Mouse (Mus musculus): ENCODE data around the gene Phip. TPM values are rescaled to one million over a fixed set of nuclear protein-coding genes. Genes with fewer than 3 reads are reported as not detected.
A peak's percentile ranks its signal among the peaks of the same experiment; 100 is the strongest.

The Phip gene
- total and polyA plus RNA-seq, 2 experiments from 2014 or later: 51.0 to 56.9 TPM

DNA sequence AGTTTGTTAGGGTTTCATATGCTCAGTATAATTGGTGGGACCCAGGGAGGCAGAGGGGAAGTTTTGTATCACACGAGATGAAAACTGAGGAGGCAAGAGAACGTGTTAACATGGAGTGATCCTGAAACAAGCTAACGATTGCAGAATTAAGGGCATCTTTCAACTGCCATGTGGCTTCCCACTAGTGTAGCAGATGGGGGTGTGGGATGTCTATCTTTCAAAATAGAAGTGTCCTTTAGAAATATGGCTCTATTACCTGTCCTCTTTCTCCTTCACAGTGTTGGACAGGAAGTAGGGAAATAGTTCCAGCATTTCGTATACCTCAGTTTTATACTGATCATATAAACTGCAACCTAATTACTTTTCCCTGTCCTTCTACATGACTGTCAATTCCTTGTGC is 119.1 kb downstream of the Phip start:
- no peak overlapping the region for H3K4me2 ChIP-seq (ENCODE audit: low read depth, low read length)
- no peaks in the 10 kb centered on the region for H3K27me3 ChIP-seq (ENCODE audit: insufficient read depth, low read length)
- H3K4me1 ChIP-seq (ENCODE audit: insufficient read depth, low read length): no peaks in the 10 kb centered on the region
- H3K9ac ChIP-seq (replicated peaks; ENCODE audit: low read length): no peak overlapping the region
- H3K36me3 ChIP-seq (ENCODE audit: insufficient read depth, low read length): no peaks in the 10 kb centered on the region
- H3K4me3 ChIP-seq (ENCODE audit: low read length): no peak overlapping the region
- WGBS: 88% methylated on average over 4 of the region's 4 CpGs
- no peak overlapping the region for H3K27ac ChIP-seq
- DNase-seq (ENCODE audit: low spot score) (no peak), ATAC-seq (no peak)
- no peak for TF ChIP-seq CTCF (IDR thresholded peaks at IDR 0.05; ENCODE audit: low read depth)
- no peaks in the 10 kb centered on the region for H3K9me3 ChIP-seq (ENCODE audit: low read length)

GRCm38 (mm10) chr9:82854973-82855614 is 120.2 kb downstream of the Phip start:
- H3K4me3 ChIP-seq (ENCODE audit: low read length): no peak overlapping the region
- no peaks in the 10 kb centered on the region for H3K9me3 ChIP-seq (ENCODE audit: low read length)
- DNase-seq (ENCODE audit: low spot score) (no peak), ATAC-seq (0 out of 2 replicates have a peak, but pooled peaks have one; percentile 38)
- no peak overlapping the region for H3K4me2 ChIP-seq (ENCODE audit: low read depth, low read length)
- no peak overlapping the region for H3K27ac ChIP-seq
- no peaks in the 10 kb centered on the region for H3K36me3 ChIP-seq (ENCODE audit: insufficient read depth, low read length)
- no peak for TF ChIP-seq CTCF (IDR thresholded peaks at IDR 0.05; ENCODE audit: low read depth)
- H3K4me1 ChIP-seq (ENCODE audit: insufficient read depth, low read length): no peaks in the 10 kb centered on the region
- WGBS: 38% methylated on average over 3 of the region's 3 CpGs
- H3K27me3 ChIP-seq (ENCODE audit: insufficient read depth, low read length): no peaks in the 10 kb centered on the region
- no peak overlapping the region for H3K9ac ChIP-seq (replicated peaks; ENCODE audit: low read length)

DNA sequence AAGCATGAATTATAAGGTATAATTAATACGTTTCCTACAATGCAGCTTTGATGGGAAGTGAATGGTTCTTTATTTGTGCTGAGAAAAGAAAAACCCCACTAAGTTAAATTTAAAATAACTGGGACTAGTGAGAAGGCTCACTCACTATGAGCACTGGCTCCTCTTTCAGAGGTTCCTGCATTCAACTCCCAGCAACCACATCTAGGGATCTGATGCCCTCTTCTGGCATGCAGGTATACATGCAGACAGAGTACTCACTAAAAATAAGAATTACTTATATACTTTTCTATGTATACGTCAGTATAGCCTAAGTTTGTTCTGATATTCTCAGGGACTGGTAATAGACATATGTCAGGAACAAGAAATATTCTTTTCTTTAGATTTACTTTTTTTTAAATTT is 121.3 kb downstream of the Phip start:
- 54% methylated on average over 2 of the region's 2 CpGs for WGBS
- peak; percentile 69 for TF ChIP-seq CTCF (IDR thresholded peaks at IDR 0.05; ENCODE audit: low read depth)
- Histone ChIP-seq H3K27me3 (ENCODE audit: insufficient read depth, low read length) (no peaks in the 10 kb centered on the region), H3K4me2 (ENCODE audit: low read depth, low read length) (no peak overlapping the region), H3K9ac (replicated peaks; ENCODE audit: low read length) (no peak overlapping the region), H3K36me3 (ENCODE audit: insufficient read depth, low read length) (no peaks in the 10 kb centered on the region), H3K4me3 (ENCODE audit: low read length) (no peak overlapping the region), H3K9me3 (ENCODE audit: low read length) (no peaks in the 10 kb centered on the region), H3K4me1 (ENCODE audit: insufficient read depth, low read length) (no peaks in the 10 kb centered on the region), H3K27ac (no peak overlapping the region)
- 0 out of 2 replicates have a peak, but pooled peaks have one; percentile 24 for ATAC-seq
- peak; percentile 51 for DNase-seq (ENCODE audit: low spot score)

DNA sequence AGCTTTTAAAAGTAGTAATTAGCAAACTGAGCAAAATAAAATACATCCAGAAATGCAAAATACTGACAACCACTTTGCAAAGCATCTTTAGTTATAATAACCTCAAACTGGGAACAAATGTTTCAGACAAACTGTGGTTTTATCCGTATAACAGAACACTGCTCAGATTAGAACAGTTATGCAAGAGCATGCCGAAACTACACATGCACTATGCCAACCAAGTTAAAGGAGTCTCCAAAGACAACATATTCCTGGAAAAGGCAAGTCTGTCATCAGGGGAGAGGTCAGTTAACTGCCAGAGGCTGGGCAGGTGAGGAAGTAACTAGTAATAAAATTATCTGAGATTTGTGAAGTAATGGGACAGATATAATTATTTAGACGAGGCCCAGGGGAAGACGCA is 132.6 kb downstream of the Phip start:
- DNase-seq (ENCODE audit: low spot score): no peak
- H3K4me3 ChIP-seq (ENCODE audit: low read length): no peak overlapping the region
- H3K4me1 ChIP-seq (ENCODE audit: insufficient read depth, low read length): no peaks in the 10 kb centered on the region
- no peak overlapping the region for H3K9ac ChIP-seq (replicated peaks; ENCODE audit: low read length)
- no peaks in the 10 kb centered on the region for H3K27me3 ChIP-seq (ENCODE audit: insufficient read depth, low read length)
- 94% methylated on average over 4 of the region's 4 CpGs for WGBS
- no peak overlapping the region for H3K27ac ChIP-seq
- peaks cover 10% of the 10 kb centered on the region; the same call in 1 of the 2 replicates for H3K36me3 ChIP-seq (ENCODE audit: insufficient read depth, low read length)
- no peak for TF ChIP-seq CTCF (IDR thresholded peaks at IDR 0.05; ENCODE audit: low read depth)
- H3K4me2 ChIP-seq (ENCODE audit: low read depth, low read length): no peak overlapping the region
- H3K9me3 ChIP-seq (ENCODE audit: low read length): no peaks in the 10 kb centered on the region
- no peak for ATAC-seq

DNA sequence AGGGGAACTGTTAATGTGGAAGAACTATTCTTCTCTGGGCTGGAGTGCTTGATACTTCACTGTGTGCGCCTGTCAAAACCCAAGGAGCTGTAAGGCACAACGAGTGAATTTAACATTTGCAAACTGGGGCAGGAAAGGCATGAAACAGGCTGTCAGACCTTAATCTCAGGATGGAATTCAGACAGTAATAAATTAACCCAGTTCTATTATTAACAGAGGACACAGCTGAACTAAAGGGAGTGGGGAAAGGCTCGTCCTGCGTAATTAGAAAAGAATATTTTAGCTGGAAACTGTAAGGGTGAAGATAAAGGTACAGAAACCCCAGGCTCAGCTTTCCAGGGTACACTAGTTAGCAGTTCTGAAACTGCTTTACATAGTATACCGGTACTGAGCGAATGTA is 139.4 kb downstream of the Phip start:
- 64% methylated on average over 6 of the region's 6 CpGs for WGBS
- H3K4me2 ChIP-seq (ENCODE audit: low read depth, low read length): no peak overlapping the region

GRCm38 (mm10) chr9:82831891-82832290 is 143.4 kb downstream of the Phip start:
- no peak for ATAC-seq
- no peak for TF ChIP-seq CTCF (IDR thresholded peaks at IDR 0.05; ENCODE audit: low read depth)
- H3K4me2 ChIP-seq (ENCODE audit: low read depth, low read length): peak overlapping the region; percentile 17; the same call in 1 of the 2 replicates
- H3K27me3 ChIP-seq (ENCODE audit: insufficient read depth, low read length): no peaks in the 10 kb centered on the region
- H3K36me3 ChIP-seq (ENCODE audit: insufficient read depth, low read length): no peaks in the 10 kb centered on the region
- no peak overlapping the region for H3K27ac ChIP-seq
- H3K9me3 ChIP-seq (ENCODE audit: low read length): no peaks in the 10 kb centered on the region
- DNase-seq (ENCODE audit: low spot score): no peak
- H3K9ac ChIP-seq (replicated peaks; ENCODE audit: low read length): no peak overlapping the region
- H3K4me3 ChIP-seq (ENCODE audit: low read length): no peak overlapping the region
- H3K4me1 ChIP-seq (ENCODE audit: insufficient read depth, low read length): 0 out of 2 replicates have a peak, but pooled peaks cover 5% of the 10 kb centered on the region
- 64% methylated on average over 4 of the region's 4 CpGs for WGBS

More for the DNA sequence above, 139.4 kb downstream of the Phip start:
- Histone ChIP-seq H3K9me3 (ENCODE audit: low read length) (no peaks in the 10 kb centered on the region), H3K27ac (no peak overlapping the region), H3K36me3 (ENCODE audit: insufficient read depth, low read length) (peaks cover 5% of the 10 kb centered on the region; the same call in 1 of the 2 replicates), H3K4me1 (ENCODE audit: insufficient read depth, low read length) (0 out of 2 replicates have a peak, but pooled peaks cover 3% of the 10 kb centered on the region), H3K4me3 (ENCODE audit: low read length) (no peak overlapping the region), H3K9ac (replicated peaks; ENCODE audit: low read length) (no peak overlapping the region), H3K27me3 (ENCODE audit: insufficient read depth, low read length) (no peaks in the 10 kb centered on the region)
- ATAC-seq (no peak), DNase-seq (ENCODE audit: low spot score) (no peak)
- no peak for TF ChIP-seq CTCF (IDR thresholded peaks at IDR 0.05; ENCODE audit: low read depth)

Data from hindbrain, postnatal 0 days (tissue).